Mouse (Mus musculus) cerebellum, postnatal 10 days (tissue): ENCODE results near the gene Adgre5.

Experiments
- DNase-seq, 2 experiments: peaks; one replicate each; pipeline ENCODE4 v3.0.0; 2021; ENCODE audit warnings: mixed read lengths in 2 of 2

Adgre5 gene

DNA sequence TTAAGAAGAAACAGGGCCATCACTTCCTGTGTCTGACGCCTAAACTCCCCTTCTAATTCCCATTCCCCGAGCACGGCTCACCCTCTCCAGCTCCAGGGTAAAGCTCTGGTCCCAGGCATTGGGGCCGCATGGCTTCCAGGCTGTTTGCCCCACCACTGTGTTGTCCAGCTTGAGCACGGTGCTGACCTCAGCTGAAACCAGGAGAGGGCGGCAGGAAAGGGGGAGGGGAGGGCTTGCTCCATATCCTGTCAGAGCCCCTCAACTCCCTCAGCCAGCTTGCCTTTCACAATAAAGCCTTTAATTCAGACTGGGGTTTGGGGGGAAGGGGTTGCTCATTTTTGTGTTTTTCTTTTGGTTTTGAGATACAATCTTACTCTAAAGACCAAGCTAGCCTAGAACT is 60.0 kb downstream of the Adgre5 start:
- no peak for DNase-seq

DNA sequence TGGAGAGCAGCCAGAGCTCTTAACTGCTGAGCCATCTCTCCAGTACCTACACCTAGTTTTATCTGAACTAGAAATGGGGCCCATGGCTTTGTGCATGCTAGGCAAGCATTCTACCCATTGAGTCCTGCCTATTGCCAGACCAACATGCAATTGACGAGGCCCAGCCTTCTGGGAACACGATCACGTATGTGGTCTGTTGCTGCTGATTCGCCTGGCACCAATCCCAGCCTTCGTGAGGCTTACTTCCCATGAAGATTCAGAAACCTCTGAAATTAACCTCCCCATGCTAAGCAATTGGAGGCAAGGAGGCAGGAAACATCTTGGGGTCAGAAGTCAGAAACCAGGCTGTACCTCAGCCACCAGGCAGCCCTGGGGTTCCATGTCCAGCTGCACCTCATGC is 60.5 kb downstream of the Adgre5 start:
- DNase-seq, result no peak

DNA sequence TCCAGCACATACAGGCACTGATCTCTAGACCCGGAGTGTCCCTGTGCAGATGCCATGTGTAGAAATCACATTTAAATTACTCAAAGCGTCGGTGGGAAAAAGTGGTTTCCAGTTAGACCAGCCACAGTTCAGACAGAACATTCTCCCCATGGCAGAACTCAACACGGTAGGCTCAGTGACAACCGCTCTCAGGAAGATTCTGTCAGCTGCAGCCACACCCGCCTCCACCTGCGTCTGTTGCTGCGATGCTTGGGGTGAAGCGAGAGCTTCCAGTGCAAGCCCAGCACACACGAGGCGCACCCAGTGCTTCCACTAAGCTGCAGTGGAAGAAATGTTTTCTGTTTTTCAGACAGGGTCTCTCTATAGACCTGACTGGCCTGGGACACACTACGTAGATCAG is 61.3 kb downstream of the Adgre5 start:
- no peak for DNase-seq

DNA sequence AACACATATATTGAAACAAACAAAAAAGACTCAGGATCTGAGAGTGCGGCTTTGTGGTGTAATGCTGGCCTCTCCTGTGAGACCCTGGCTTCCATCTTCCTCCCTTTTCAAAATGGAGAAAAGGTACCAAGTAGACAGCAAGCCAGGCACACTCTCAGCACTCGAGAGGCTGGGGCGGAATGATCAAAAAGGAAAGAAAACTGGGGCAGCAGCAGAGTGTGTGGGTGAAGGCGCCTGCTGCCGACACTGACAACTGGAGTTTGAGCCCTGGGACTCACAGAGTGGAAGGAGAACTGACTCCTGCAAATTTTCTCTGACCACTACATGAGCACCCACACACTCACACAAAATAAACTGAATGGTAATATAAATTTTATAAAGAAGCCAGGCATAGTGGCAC is 66.6 kb downstream of the Adgre5 start:
- no peak for DNase-seq
